Mouse (Mus musculus) midbrain, embryonic 11.5 days (tissue): Measurements from ENCODE around the gene Ifna6. TPM values are rescaled to one million over a fixed set of nuclear protein-coding genes. Genes with fewer than 3 reads are reported as not detected.

ENCODE experiments used
- polyA plus RNA-seq: library from polyadenylated mRNA; unstranded; fragments of >200 nt; fragmentation: Nextera tagmentation; extraction: Ambion mirVana; gene quantifications from 2 replicates; pipeline ENCODE4 v1.2.1, GENCODE M21; 2014

Ifna6 gene
- polyA plus RNA-seq, 1 experiment from 2014 or later: not detected

Other genes starting within 250 kb of the Ifna6 start
- gene Ifna9, start 235.0 kb upstream of the Ifna6 start, polyA plus RNA-seq: not detected in 2 replicates
- gene Ifna12, start 224.0 kb upstream of the Ifna6 start, polyA plus RNA-seq: not detected in 2 replicates
- gene C87499, start 193.0 kb upstream of the Ifna6 start, polyA plus RNA-seq: not detected in 2 replicates
- gene Ifna13, start 183.0 kb upstream of the Ifna6 start, polyA plus RNA-seq: not detected in 2 replicates
- gene Ifna16, start 150.5 kb upstream of the Ifna6 start, polyA plus RNA-seq: not detected in 2 replicates
- gene Ifna2, start 143.5 kb upstream of the Ifna6 start, polyA plus RNA-seq: not detected in 2 replicates
- not detected in 2 replicates for gene Ifnab, start 136.1 kb upstream of the Ifna6 start, polyA plus RNA-seq
- gene Gm26566, start 105.6 kb upstream of the Ifna6 start, polyA plus RNA-seq: 1.4 and 1.6 TPM in 2 replicates
- 153 and 169 TPM in 2 replicates for gene Klhl9, start 105.0 kb upstream of the Ifna6 start, polyA plus RNA-seq
- gene Gm13271, start 72.5 kb upstream of the Ifna6 start, polyA plus RNA-seq: not detected in 2 replicates
- gene Gm13283, start 67.3 kb upstream of the Ifna6 start, polyA plus RNA-seq: 0.15 TPM in 1 of 2 replicates, not detected in the other
- gene Gm13290, start 53.6 kb upstream of the Ifna6 start, polyA plus RNA-seq: not detected in 2 replicates
- gene Gm13289, start 50.5 kb upstream of the Ifna6 start, polyA plus RNA-seq: not detected in 2 replicates
- not detected in 2 replicates for gene Gm13272, start 47.6 kb upstream of the Ifna6 start, polyA plus RNA-seq
- not detected in 2 replicates for gene Ifnz, start 45.3 kb upstream of the Ifna6 start, polyA plus RNA-seq
- not detected in 2 replicates for gene Gm13276, start 41.7 kb upstream of the Ifna6 start, polyA plus RNA-seq
- gene Gm13277, start 38.8 kb upstream of the Ifna6 start, polyA plus RNA-seq: not detected in 2 replicates
- gene Gm13278, start 35.9 kb upstream of the Ifna6 start, polyA plus RNA-seq: not detected in 2 replicates
- not detected in 2 replicates for gene Gm13275, start 32.9 kb upstream of the Ifna6 start, polyA plus RNA-seq
- not detected in 2 replicates for gene Gm13279, start 30.0 kb upstream of the Ifna6 start, polyA plus RNA-seq
- gene Gm13285, start 27.8 kb upstream of the Ifna6 start, polyA plus RNA-seq: 0.29 and 0.61 TPM in 2 replicates
- not detected in 2 replicates for gene Gm13287, start 24.2 kb upstream of the Ifna6 start, polyA plus RNA-seq
- gene Gm13288, start 21.9 kb upstream of the Ifna6 start, polyA plus RNA-seq: 0.12 TPM in 1 of 2 replicates, not detected in the other
- gene Ifna7, start 11.2 kb upstream of the Ifna6 start, polyA plus RNA-seq: not detected in 2 replicates
- not detected in 2 replicates for gene Ifna11, start 7.5 kb upstream of the Ifna6 start, polyA plus RNA-seq
- not detected in 2 replicates for gene Ifna5, start 8.1 kb downstream of the Ifna6 start, polyA plus RNA-seq
- gene Ifna4, start 14.4 kb downstream of the Ifna6 start, polyA plus RNA-seq: not detected in 2 replicates
- gene Ifna1, start 22.7 kb downstream of the Ifna6 start, polyA plus RNA-seq: not detected in 2 replicates
- not detected in 2 replicates for gene Ifne, start 52.8 kb downstream of the Ifna6 start, polyA plus RNA-seq